Mouse (Mus musculus) kidney, adult 2 months (tissue): ENCODE data around the gene Rnaseh2a.

Experiments used
- CTCF ChIP-seq: fragments of 200-500 bp; conservative IDR thresholded peaks from 2 replicates; pipeline ENCODE4 v1.5.1; 2011; ENCODE audit warnings: low read depth, mild to moderate bottlenecking, control low read depth, low read length, moderate library complexity, mixed read lengths; ENCODE audit not compliant: insufficient read depth, insufficient read length
- POLR2A ChIP-seq: fragments of 200-500 bp; IDR thresholded peaks from one replicate; pipeline ENCODE4 v1.6.1; 2011; ENCODE audit warnings: low read depth, low read length, control low read depth

GRCm38 (mm10) chr8:84970135-84970790 lies 696 bp upstream of the Rnaseh2a start:
- TF ChIP-seq POLR2A (no peak), CTCF (no peak)
